Mouse (Mus musculus) urinary bladder, postnatal 0 days (tissue): ENCODE data around the gene Olfr1221. TPM values are rescaled to one million over a fixed set of nuclear protein-coding genes. Genes with fewer than 3 reads are reported as not detected.

Experiments
- polyA plus RNA-seq: library from polyadenylated mRNA; unstranded; fragments of >200 nt; fragmentation: Nextera tagmentation; extraction: Ambion mirVana; gene quantifications from 2 replicates; pipeline ENCODE4 v1.2.1, GENCODE M21; 2015

Olfr1221 gene
- polyA plus RNA-seq = not detected in 2 replicates

DNA sequence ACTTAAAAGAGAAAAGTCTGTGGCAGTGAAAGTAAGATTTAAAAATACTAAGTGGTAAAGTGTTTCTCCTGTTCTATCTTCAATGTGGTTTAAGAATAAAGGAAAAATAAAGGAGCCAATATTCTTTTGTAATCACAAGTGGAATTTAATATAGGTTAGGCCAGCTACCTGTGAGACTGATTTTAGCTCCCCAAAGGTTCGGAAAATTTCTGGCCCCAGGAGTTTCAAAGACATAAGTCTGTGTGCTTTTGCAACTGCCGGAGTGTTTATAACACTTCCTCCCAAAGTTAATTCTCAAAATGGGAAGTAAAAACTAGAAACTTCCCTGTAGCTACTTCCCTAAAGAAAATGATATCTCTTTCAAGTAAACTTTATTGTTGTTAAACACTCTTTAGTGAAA lies at the start of gene Olfr1221:
TSS of gene Olfr1221 (minus strand) at position 101 of the 400 bp plus-strand sequence.

DNA sequence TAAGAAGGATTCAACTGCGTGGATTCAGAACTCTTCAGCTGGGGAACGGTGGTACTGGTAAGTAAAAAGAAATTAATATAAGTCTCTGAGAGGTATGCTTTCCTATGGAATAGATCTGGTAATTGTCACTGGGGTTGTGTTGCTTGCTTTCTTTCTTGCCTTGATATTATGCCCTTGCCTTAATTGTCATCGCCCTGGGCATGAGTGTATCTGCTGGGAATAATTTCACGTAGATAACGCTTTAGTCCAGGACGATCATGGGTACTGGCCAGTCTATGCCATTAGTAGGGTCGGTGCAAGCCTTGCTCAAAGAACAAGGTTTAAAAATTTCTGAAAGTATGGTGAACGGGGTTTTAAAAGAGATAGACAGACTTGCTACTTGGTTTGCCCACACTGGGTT lies 46.9 kb upstream of the Olfr1221 start, which contains the start of gene Olfr1224-ps1:
TSS of gene Olfr1224-ps1 (minus strand) at position 101 of the 400 bp plus-strand sequence.

DNA sequence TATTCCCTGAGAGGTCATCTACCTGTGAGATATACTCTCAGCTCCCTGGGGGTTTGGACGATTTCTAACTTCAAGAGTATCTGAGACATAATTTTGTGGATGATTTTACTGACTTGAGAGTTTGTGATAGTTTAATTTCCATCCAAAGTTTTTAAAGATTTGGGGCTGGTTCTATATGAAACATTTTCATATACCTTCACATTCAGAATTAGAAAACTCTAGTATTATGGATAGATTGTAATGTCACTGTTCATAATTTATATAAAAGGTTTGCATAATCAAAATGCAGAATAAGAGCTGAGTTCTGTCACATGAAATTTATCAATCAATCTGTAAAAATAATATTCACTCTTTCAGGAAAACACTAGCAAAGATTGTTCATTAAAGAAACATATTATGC lies 34.4 kb upstream of the Olfr1221 start, which contains the start of gene Olfr1223:
TSS of gene Olfr1223 (minus strand) at position 101 of the 400 bp plus-strand sequence.

DNA sequence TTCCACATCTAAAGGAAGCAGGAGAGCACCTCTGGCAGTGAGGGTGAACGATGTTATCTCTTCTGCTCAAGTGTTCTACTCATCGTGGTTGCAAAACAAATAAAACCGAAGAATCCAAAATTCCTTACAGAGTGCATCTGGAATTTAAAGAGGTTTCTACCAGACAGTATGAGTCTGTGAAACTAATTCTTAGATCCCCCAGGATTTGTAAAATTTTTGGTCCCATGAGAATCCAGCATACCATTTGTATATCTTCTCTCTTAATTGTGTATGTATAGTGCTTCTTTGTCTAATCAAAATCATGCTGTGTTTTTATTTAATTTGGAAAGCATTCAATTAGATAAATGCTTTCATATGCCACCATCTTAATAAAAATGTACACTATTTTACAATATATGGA lies 15.9 kb upstream of the Olfr1221 start, which contains the start of gene Olfr1222:
TSS of gene Olfr1222 (minus strand) at position 101 of the 400 bp plus-strand sequence.

DNA sequence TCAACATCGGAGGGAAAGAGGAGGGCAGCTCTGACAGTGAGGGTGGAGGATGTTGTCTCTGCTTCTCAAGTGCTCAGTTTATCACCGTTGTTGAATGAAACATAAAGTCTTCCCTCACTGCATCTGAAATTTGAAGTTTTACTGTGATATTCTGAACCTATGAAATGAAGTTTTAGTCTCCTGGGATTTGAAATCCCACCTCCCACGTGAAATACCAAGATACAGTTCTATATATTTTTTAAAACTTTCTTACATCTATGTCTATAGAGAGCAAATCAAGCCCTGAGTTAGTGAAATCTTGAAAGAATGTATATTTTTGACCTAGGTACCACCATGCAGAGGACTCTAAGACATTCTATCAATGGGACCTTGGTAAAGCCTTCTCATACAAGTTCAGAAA lies 10.3 kb downstream of the Olfr1221 start, which contains the start of gene Olfr1220:
TSS of gene Olfr1220 (minus strand) at position 101 of the 400 bp plus-strand sequence.

DNA sequence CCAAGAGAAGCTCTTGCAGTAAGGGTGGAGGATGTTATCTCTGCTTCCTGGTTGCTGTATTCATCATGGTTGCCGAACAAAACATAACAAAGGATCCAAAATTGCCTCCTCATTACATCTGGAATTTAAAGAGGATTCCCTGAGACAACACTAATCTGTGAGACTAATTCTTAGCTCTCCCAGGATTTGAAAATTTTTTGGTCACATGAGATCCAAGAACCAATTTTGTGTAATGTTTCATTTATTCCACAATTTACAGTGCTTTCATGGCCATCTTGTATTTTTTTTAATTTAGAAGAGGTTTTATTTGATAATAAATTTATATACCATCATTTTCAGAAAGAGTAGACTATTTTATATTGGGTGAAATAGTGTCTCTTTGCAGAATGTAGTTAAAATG lies 33.7 kb downstream of the Olfr1221 start, which contains the start of gene Olfr1219:
TSS of gene Olfr1219 (minus strand) at position 101 of the 400 bp plus-strand sequence.

DNA sequence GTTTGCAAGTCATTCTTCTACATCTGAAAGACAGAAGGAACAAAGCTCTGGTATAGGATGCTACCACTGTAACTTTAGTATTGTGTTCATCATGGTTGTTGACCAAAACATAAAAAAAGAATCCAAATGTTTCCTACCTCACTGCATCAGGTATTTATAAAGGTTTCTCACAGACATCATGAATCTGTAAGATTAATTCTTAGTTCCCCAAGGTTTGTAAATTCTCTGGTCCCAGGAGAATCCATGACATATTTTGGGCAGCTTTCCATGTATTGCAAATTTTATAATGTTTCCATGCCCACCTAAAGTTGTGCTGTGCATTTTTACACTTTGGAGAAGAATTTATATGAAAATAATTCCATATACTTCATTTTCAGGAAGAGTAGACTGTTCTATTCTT lies 56.0 kb downstream of the Olfr1221 start, which contains the start of gene Olfr1218:
TSS of gene Olfr1218 (minus strand) at position 101 of the 400 bp plus-strand sequence.

Other genes with a start within 250 kb of the Olfr1221 start
- gene Olfr1208, start 215.0 kb downstream of the Olfr1221 start, polyA plus RNA-seq = not detected in 2 replicates
- gene Olfr1209, start 202.1 kb downstream of the Olfr1221 start, polyA plus RNA-seq = not detected in 2 replicates
- not detected in 2 replicates for gene Olfr1211, start 179.2 kb downstream of the Olfr1221 start, polyA plus RNA-seq
- gene Olfr1212, start 163.3 kb downstream of the Olfr1221 start, polyA plus RNA-seq = not detected in 2 replicates
- not detected in 2 replicates for gene Gm13762, start 137.0 kb downstream of the Olfr1221 start, polyA plus RNA-seq
- gene Olfr1214, start 124.6 kb downstream of the Olfr1221 start, polyA plus RNA-seq = not detected in 2 replicates
- gene Olfr1215, start 110.3 kb downstream of the Olfr1221 start, polyA plus RNA-seq = not detected in 2 replicates
- gene Olfr1216, start 98.9 kb downstream of the Olfr1221 start, polyA plus RNA-seq = not detected in 2 replicates
- gene Olfr1217, start 85.2 kb downstream of the Olfr1221 start, polyA plus RNA-seq = not detected in 2 replicates
- not detected in 2 replicates for gene Olfr1218, start 56.1 kb downstream of the Olfr1221 start, polyA plus RNA-seq
- not detected in 2 replicates for gene Olfr1219, start 33.8 kb downstream of the Olfr1221 start, polyA plus RNA-seq
- not detected in 2 replicates for gene Olfr1220, start 10.4 kb downstream of the Olfr1221 start, polyA plus RNA-seq
- not detected in 2 replicates for gene Olfr1222, start 15.8 kb upstream of the Olfr1221 start, polyA plus RNA-seq
- not detected in 2 replicates for gene Olfr1223, start 34.3 kb upstream of the Olfr1221 start, polyA plus RNA-seq
- not detected in 2 replicates for gene Olfr1224-ps1, start 46.8 kb upstream of the Olfr1221 start, polyA plus RNA-seq
- not detected in 2 replicates for gene Olfr1225, start 57.4 kb upstream of the Olfr1221 start, polyA plus RNA-seq
- gene Olfr1226, start 82.8 kb upstream of the Olfr1221 start, polyA plus RNA-seq = not detected in 2 replicates
- gene Olfr1228, start 136.8 kb upstream of the Olfr1221 start, polyA plus RNA-seq = not detected in 2 replicates
- not detected in 2 replicates for gene Olfr1229, start 170.7 kb upstream of the Olfr1221 start, polyA plus RNA-seq
- gene Olfr1230, start 180.0 kb upstream of the Olfr1221 start, polyA plus RNA-seq = not detected in 2 replicates
- gene Olfr1231, start 189.8 kb upstream of the Olfr1221 start, polyA plus RNA-seq = not detected in 2 replicates
- gene Olfr1232, start 212.4 kb upstream of the Olfr1221 start, polyA plus RNA-seq = not detected in 2 replicates
- not detected in 2 replicates for gene Olfr1233, start 225.1 kb upstream of the Olfr1221 start, polyA plus RNA-seq
- not detected in 2 replicates for gene Olfr1234, start 247.6 kb upstream of the Olfr1221 start, polyA plus RNA-seq